Mouse (Mus musculus): ENCODE measurements at regions not wholly inside any gene's neighbourhood (a gene's known extent, or its start where the extent isn't known, plus 50 kb on each side); places are given as distances from the start of the nearest gene placed in this dataset.

- TF ChIP-seq CTCF (IDR thresholded peaks at IDR 0.05; ENCODE audit: low read depth) (no peak), EP300 (optimal IDR thresholded peaks at IDR 0.05) (no peak)
These were observed 59.8 kb upstream of the A1bg start for GRCm38 (mm10) chr15:60982576-60982975.

Data from stomach, postnatal 0 days (tissue).